In genomic region chr10:104456352-104456725, GRCm38 (mm10) we compare ENCODE assay signal across 11 mouse cellular contexts.
DNase-seq lines count a peak whose midpoint lies in the region; ATAC-seq and TF ChIP-seq lines count a peak whose summit lies in the region.
"Had no signal": no experiment of that assay in that cellular context is flagged by ENCODE, and none has a peak within 500 bp of the region (broad histone marks: within the 10 kb centered on the region; RNA-seq: fewer than 3 reads in every experiment).

No protein-coding gene starts in this region.

- H3K9me3 ChIP-seq in hindbrain, embryonic 11.5 days (ENCODE audit: control insufficient read depth, low read length), result no peaks in the 10 kb centered on the region
- no peaks in the 10 kb centered on the region for H3K9me3 ChIP-seq in midbrain, embryonic 16.5 days (replicated peaks; ENCODE audit: control insufficient read depth, low read length, poor library complexity, severe bottlenecking)
- H3K9me3 ChIP-seq: embryonic facial prominence, embryonic 10.5 days had no signal

- no peaks in the 10 kb centered on the region for H3K36me3 ChIP-seq in hindbrain, embryonic 11.5 days (ENCODE audit: control insufficient read depth, insufficient read depth, low read length)
- H3K36me3 ChIP-seq in midbrain, embryonic 16.5 days (ENCODE audit: control insufficient read depth, insufficient read depth, low read length), result no peaks in the 10 kb centered on the region
- H3K36me3 ChIP-seq: embryonic facial prominence, embryonic 10.5 days had no signal

- intact Hi-C loops in gastrocnemius, adult 2 months (cut with DNase I), result no loop called here

- TF ChIP-seq CTCF in gastrocnemius, adult 2 months (IDR thresholded peaks at IDR 0.05), result no peak
- TF ChIP-seq CTCF in layer of hippocampus, adult 2 months (conservative IDR thresholded peaks at IDR 0.05), result no peak

- 40% methylated on average over 5 of the region's 5 CpGs for WGBS in hindbrain, embryonic 11.5 days
- 29% methylated on average over 5 of the region's 5 CpGs for WGBS in midbrain, embryonic 16.5 days

- H3K27ac ChIP-seq in gastrocnemius, adult 2 months, result no peak overlapping the region
- no peak overlapping the region for H3K27ac ChIP-seq in layer of hippocampus, adult 2 months
- no peak overlapping the region for H3K27ac ChIP-seq in hindbrain, embryonic 11.5 days (ENCODE audit: low read depth, low read length)
- H3K27ac ChIP-seq in midbrain, embryonic 16.5 days (ENCODE audit: low read length), result no peak overlapping the region
- H3K27ac ChIP-seq: embryonic facial prominence, embryonic 10.5 days had no signal

- H3K9ac ChIP-seq in hindbrain, embryonic 11.5 days (ENCODE audit: low read depth, low read length), result no peak overlapping the region
- H3K9ac ChIP-seq in midbrain, embryonic 16.5 days (ENCODE audit: low read depth, low read length), result peak overlapping the region; percentile 43; the same call in 1 of the 2 replicates

- ATAC-seq in hindbrain, embryonic 11.5 days (ENCODE audit: low FRiP score), result peak; percentile 18; the same call in 1 of the 2 replicates
- ATAC-seq in midbrain, embryonic 16.5 days, result 0 out of 2 replicates have a peak, but pooled peaks have one; percentile 14
- no peak for ATAC-seq in granulocyte monocyte progenitor cell, adult 5-6 weeks (replicated peaks; ENCODE audit: poor library complexity, severe bottlenecking)

- H3K4me3 ChIP-seq in gastrocnemius, adult 2 months, result peak overlapping the region; percentile 49
- H3K4me3 ChIP-seq in layer of hippocampus, adult 2 months, result peak overlapping the region; percentile 25
- no peak overlapping the region for H3K4me3 ChIP-seq in hindbrain, embryonic 11.5 days (ENCODE audit: low read depth, low read length)
- peak overlapping the region; percentile 29 for H3K4me3 ChIP-seq in midbrain, embryonic 16.5 days (ENCODE audit: low read depth, low read length)
- H3K4me3 ChIP-seq: embryonic facial prominence, embryonic 10.5 days had no signal

- no peaks in the 10 kb centered on the region for H3K27me3 ChIP-seq in hindbrain, embryonic 11.5 days (ENCODE audit: control insufficient read depth, insufficient read depth, low read length)
- no peaks in the 10 kb centered on the region for H3K27me3 ChIP-seq in midbrain, embryonic 16.5 days (ENCODE audit: control insufficient read depth, insufficient read depth, low read depth, low read length)

- H3K4me1 ChIP-seq in hindbrain, embryonic 11.5 days (replicated peaks; ENCODE audit: control insufficient read depth, insufficient read depth, low read length), result no peaks in the 10 kb centered on the region
- H3K4me1 ChIP-seq in midbrain, embryonic 16.5 days (ENCODE audit: control insufficient read depth, insufficient read depth, low read length), result 0 out of 2 replicates have a peak, but pooled peaks cover 4% of the 10 kb centered on the region
- H3K4me1 ChIP-seq: embryonic facial prominence, embryonic 10.5 days had no signal

- 0 out of 2 replicates have a peak overlapping the region, but pooled peaks have one; percentile 14 for H3K4me2 ChIP-seq in hindbrain, embryonic 11.5 days (replicated peaks; ENCODE audit: low read depth, low read length)
- H3K4me2 ChIP-seq in midbrain, embryonic 16.5 days (ENCODE audit: low read length), result peak overlapping the region; percentile 49

- DNase-seq in gastrocnemius, adult 2 months, result no peak
- no peak for DNase-seq in gastrocnemius, postnatal 25 days
- DNase-seq in layer of hippocampus, adult 2 months (ENCODE audit: low spot score in 2 of 2), result no peak
- DNase-seq in layer of hippocampus, adult 18-20 months (ENCODE audit: low spot score in 2 of 2), result no peak
- no peak for DNase-seq in hindbrain, embryonic 11.5 days (ENCODE audit: low spot score)
- no peak for DNase-seq in urinary bladder, postnatal 36 days (ENCODE audit: low spot score in 2 of 2)
- DNase-seq: B cell, adult 2 months; thymus, postnatal 25 days had no signal
